Mouse (Mus musculus) cortical plate, adult 2 months (tissue): ENCODE data around the gene Pex1.

Experiments used
- CTCF ChIP-seq: fragments of 200-500 bp; IDR thresholded peaks from 2 replicates; pipeline ENCODE4 v1.5.1; 2011; ENCODE audit warnings: mild to moderate bottlenecking, control low read depth, low read length; ENCODE audit not compliant: insufficient read depth; ENCODE audit errors: extremely low read depth
- POLR2A ChIP-seq: fragments of 200-500 bp; IDR thresholded peaks from 2 replicates; pipeline ENCODE4 v1.6.1; 2011; ENCODE audit warnings: mild to moderate bottlenecking, low read length, control low read depth; ENCODE audit not compliant: insufficient read depth; ENCODE audit errors: extremely low read depth

- TF ChIP-seq POLR2A, result no peak
- no peak for TF ChIP-seq CTCF
Measured at GRCm38 (mm10) chr5:3579066-3579465, 16.8 kb upstream of the Pex1 start.
